Mouse (Mus musculus) limb, embryonic 14.5 days (tissue): ENCODE measurements around the gene Xylt2. TPM values are rescaled to one million over a fixed set of nuclear protein-coding genes. Genes with fewer than 3 reads are reported as not detected.
"Not testable (repeated sequence)": the region's sequence is repeated elsewhere in the genome, so short reads cannot be mapped to it uniquely, and the experiment has no call there.

Experiments
- ATAC-seq: fragments of 200-750 bp; cut with Nextera tagmentation; 2 replicates; pipeline ENCODE4 v1.8.0; 2017; ENCODE audit warnings: low read depth, moderate number of reproducible peaks, moderate TSS enrichment; ENCODE audit not compliant: low FRiP score
- DNase-seq: peaks from one replicate; pipeline ENCODE4 v3.0.0-alpha.2; 2015; ENCODE audit warnings: low spot score
- H3K27ac ChIP-seq: fragments of 300-500 bp; sonication (generic); replicated peaks from 2 replicates; pipeline ENCODE4 v1.5.1; 2014; ENCODE audit warnings: low read depth, mild to moderate bottlenecking, low read length, moderate library complexity, mixed read lengths
- H3K27me3 ChIP-seq: fragments of 300-500 bp; sonication (generic); 2 replicates; pipeline ENCODE4 v1.6.1; 2014; ENCODE audit warnings: low read length, mixed read lengths; ENCODE audit not compliant: control insufficient read depth, insufficient read depth
- H3K36me3 ChIP-seq: fragments of 300-500 bp; sonication (generic); 2 replicates; pipeline ENCODE4 v1.6.1; 2014; ENCODE audit warnings: mild to moderate bottlenecking, low read length, moderate library complexity, mixed read lengths; ENCODE audit not compliant: control insufficient read depth, insufficient read depth
- H3K4me1 ChIP-seq: fragments of 300-500 bp; sonication (generic); 2 replicates; pipeline ENCODE4 v1.6.1; 2014; ENCODE audit warnings: antibody characterized with exemption, low read length, mixed read lengths; ENCODE audit not compliant: control insufficient read depth, insufficient read depth
- H3K4me2 ChIP-seq: fragments of 300-500 bp; sonication (generic); replicated peaks from 2 replicates; pipeline ENCODE4 v1.6.1; 2014; ENCODE audit warnings: low read depth, mild to moderate bottlenecking, low read length, moderate library complexity; ENCODE audit not compliant: severe bottlenecking
- H3K4me3 ChIP-seq: fragments of 300-500 bp; sonication (generic); replicated peaks from 2 replicates; pipeline ENCODE4 v1.5.1; 2014; ENCODE audit warnings: low read length
- H3K9ac ChIP-seq: fragments of 300-500 bp; sonication (generic); 2 replicates; pipeline ENCODE4 v1.6.1; 2014; ENCODE audit warnings: mild to moderate bottlenecking, low read depth, low read length, moderate library complexity; ENCODE audit not compliant: severe bottlenecking
- H3K9me3 ChIP-seq: fragments of 300-500 bp; sonication (generic); 2 replicates; pipeline ENCODE4 v1.6.1; 2016; ENCODE audit warnings: low read length; ENCODE audit not compliant: control insufficient read depth
- POLR2A ChIP-seq: fragments of 200-500 bp; IDR thresholded peaks from 2 replicates; pipeline ENCODE4 v1.8.0; 2012; ENCODE audit warnings: inconsistent platforms, mild to moderate bottlenecking, moderate library complexity, borderline replicate concordance; ENCODE audit not compliant: insufficient read depth, insufficient read length; ENCODE audit errors: extremely low read depth
- WGBS: fragments of 180-500 bp; shearing (Covaris S2); extraction: QIAGEN DNeasy Blood & Tissue Kit; methylation state at CpG from one replicate; pipeline ENCODE4 v1.1.7; 2014; 5-methylcytosine and 5-hydroxymethylcytosine counted together
- polyA plus RNA-seq, 2 experiments: library from polyadenylated mRNA; depleted of rRNA in 1 of 2; stranded (reverse) in 1 of 2; unstranded in 1 of 2; fragments of >200 nt; fragmentation: Nextera tagmentation in 1 of 2; extraction: Ambion mirVana in 1 of 2; gene quantifications; 2 replicates each; pipeline versions ENCODE4 v1.2.1 to v1.2.3; 2012 to 2014

Xylt2 gene
- polyA plus RNA-seq, 2 experiments: 27.4 to 40.0 TPM

DNA sequence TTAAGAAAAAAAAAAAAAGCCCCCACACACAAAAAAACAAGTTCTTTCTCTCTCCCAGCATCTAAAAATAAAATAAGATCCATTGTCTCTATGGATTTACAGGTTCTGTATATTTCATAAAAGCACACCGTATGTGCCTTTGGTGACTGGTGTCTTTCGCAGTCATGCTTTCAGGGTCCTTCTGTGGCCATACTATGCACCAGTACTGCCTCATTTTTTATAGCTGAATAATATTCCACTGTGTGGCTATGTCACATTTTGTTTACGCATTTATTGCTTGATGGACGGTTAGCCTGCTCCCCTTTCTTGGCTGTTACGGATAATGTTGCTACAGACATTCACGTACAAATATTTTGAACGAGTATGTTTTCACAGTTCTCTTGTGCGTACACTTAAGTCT is 24.3 kb downstream of the Xylt2 start:
- Histone ChIP-seq H3K4me1 (peaks cover 12% of the 10 kb centered on the region), H3K4me3 (peak overlapping the region; percentile 62), H3K36me3 (peaks cover 25% of the 10 kb centered on the region; the same call in 1 of the 2 replicates), H3K27ac (no peak overlapping the region), H3K4me2 (peak overlapping the region; percentile 85), H3K27me3 (no peaks in the 10 kb centered on the region), H3K9me3 (no peaks in the 10 kb centered on the region), H3K9ac (peak overlapping the region; percentile 64; the same call in 1 of the 2 replicates)
- 53% methylated on average over 8 of the region's 8 CpGs for WGBS
- ATAC-seq (no peak), DNase-seq (no peak)
- no peak for TF ChIP-seq POLR2A

- DNase-seq, ATAC-seq, H3K27me3 ChIP-seq, H3K27ac ChIP-seq, H3K9ac ChIP-seq, H3K4me2 ChIP-seq, H3K4me3 ChIP-seq, H3K9me3 ChIP-seq: not testable (repeated sequence)
- WGBS: 92% methylated on average over 7 of the region's 7 CpGs
- H3K36me3 ChIP-seq: peaks cover 35% of the 10 kb centered on the region
- peaks cover 12% of the 10 kb centered on the region for H3K4me1 ChIP-seq
These were observed 26.1 kb downstream of the Xylt2 start for GRCm38 (mm10) chr11:94651241-94651640.

DNA sequence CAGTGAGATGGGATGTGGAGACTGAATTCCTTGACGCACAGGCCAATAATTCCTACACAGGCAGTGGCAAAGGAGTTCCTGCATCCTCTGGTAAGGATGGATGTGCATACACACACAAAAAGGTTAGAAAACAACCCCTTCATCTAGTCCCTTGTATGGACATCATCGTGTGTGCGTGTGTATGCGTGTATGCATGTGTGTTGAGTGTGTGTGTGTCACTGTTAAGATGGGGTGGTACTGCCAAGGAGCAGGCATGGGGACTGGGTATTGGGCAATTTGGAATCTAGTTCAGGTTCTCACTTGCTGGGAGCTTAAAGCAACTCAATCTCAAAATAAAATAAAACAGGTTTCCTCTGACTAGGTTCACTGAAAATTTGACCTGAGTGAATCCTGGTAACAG is 30.9 kb downstream of the Xylt2 start:
- Histone ChIP-seq H3K9me3 (no peaks in the 10 kb centered on the region), H3K4me2 (no peak overlapping the region), H3K4me1 (no peaks in the 10 kb centered on the region), H3K27me3 (no peaks in the 10 kb centered on the region), H3K27ac (no peak overlapping the region), H3K9ac (no peak overlapping the region), H3K36me3 (peaks cover 79% of the 10 kb centered on the region), H3K4me3 (no peak overlapping the region)
- WGBS: 93% methylated on average over 4 of the region's 4 CpGs
- ATAC-seq (no peak), DNase-seq (no peak)
- TF ChIP-seq POLR2A: no peak

DNA sequence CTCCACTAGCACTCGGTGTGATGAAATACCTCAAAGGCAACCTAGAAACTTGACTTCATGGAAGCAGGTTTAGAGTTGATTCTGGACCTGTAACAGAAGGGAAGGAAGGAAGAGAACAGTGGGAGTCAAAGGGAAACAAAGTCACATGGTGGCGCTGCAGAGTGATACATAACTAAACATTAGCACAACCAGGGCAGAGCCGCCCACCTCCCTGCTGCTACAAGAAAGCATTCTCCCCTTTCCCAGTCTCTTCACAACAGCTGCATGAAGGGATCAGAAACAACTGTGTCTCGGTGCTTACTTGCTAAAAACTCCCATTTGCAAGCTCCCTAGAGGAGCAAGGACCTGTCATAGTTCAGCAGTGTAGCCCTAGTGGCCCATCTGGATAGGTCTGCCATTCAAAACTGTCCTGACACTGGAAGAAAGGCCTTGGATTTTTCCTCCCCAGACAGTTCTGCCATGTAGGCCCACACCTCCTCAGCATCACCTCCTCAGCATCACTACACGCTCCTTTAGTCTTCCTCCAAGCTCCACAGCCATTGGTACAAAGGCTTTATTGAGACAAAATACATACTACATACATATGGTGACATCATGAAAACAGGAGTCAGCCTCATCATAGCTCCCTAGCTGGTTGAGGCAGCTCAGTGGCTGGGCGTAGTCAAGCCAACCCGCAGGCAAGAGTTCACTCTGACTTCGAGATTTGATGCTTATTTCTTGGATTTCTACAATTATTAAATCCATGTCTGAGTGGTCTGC is 32.7 kb downstream of the Xylt2 start:
- no peak overlapping the region for H3K27ac ChIP-seq
- no peak for ATAC-seq
- no peak overlapping the region for H3K4me3 ChIP-seq
- no peak for TF ChIP-seq POLR2A
- H3K36me3 ChIP-seq: peaks cover 83% of the 10 kb centered on the region
- no peaks in the 10 kb centered on the region for H3K27me3 ChIP-seq
- no peak overlapping the region for H3K4me2 ChIP-seq
- H3K9ac ChIP-seq: no peak overlapping the region
- no peaks in the 10 kb centered on the region for H3K4me1 ChIP-seq
- DNase-seq: no peak
- 87% methylated on average over 8 of the region's 8 CpGs for WGBS
- no peaks in the 10 kb centered on the region for H3K9me3 ChIP-seq

DNA sequence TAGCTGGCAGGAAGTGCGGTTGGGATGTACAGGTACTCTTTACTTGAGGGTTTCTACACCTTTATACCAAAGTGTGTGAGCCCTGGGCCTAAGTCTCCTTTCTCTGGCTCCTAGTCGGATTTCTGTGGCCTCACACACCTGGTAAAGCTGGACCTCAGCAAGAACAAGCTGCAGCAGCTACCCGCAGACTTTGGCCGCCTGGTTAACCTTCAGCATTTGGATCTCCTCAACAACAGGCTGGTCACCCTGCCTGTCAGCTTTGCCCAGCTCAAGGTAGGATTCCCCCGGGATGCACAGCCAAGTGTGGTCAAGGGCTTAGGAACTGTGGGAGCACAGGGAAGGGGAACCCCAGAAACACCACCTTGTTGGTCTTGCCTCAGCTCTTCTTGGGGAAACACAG is 42.9 kb downstream of the Xylt2 start:
- Histone ChIP-seq H3K4me3 (no peak overlapping the region), H3K36me3 (peaks cover 81% of the 10 kb centered on the region), H3K27ac (no peak overlapping the region), H3K9me3 (no peaks in the 10 kb centered on the region), H3K9ac (no peak overlapping the region), H3K4me2 (no peak overlapping the region), H3K4me1 (peaks cover 10% of the 10 kb centered on the region), H3K27me3 (no peaks in the 10 kb centered on the region)
- TF ChIP-seq POLR2A: no peak
- no peak for ATAC-seq
- 91% methylated on average over 5 of the region's 5 CpGs for WGBS
- DNase-seq: no peak
